Mouse (Mus musculus) hindbrain, postnatal 0 days (tissue): ENCODE results near the gene Suclg1. TPM values are rescaled to one million over a fixed set of nuclear protein-coding genes. Genes with fewer than 3 reads are reported as not detected.

Experiments used
- ATAC-seq: fragments of 200-750 bp; cut with Nextera tagmentation; 2 replicates; pipeline ENCODE4 v1.8.0; 2017; ENCODE audit warnings: mild to moderate bottlenecking, moderate TSS enrichment, moderate library complexity
- DNase-seq: peaks from one replicate; pipeline ENCODE4 v3.0.0-alpha.2; 2015; ENCODE audit warnings: low spot score
- H3K27ac ChIP-seq: fragments of 300-500 bp; sonication (generic); 2 replicates; pipeline ENCODE4 v1.5.1; 2014; ENCODE audit warnings: mild to moderate bottlenecking
- H3K27me3 ChIP-seq: fragments of 300-500 bp; sonication (generic); 2 replicates; pipeline ENCODE4 v1.6.1; 2014; ENCODE audit warnings: low read length, mixed read lengths; ENCODE audit not compliant: insufficient read depth
- H3K36me3 ChIP-seq: fragments of 300-500 bp; sonication (generic); 2 replicates; pipeline ENCODE4 v1.6.1; 2014; ENCODE audit warnings: low read length, mixed read lengths; ENCODE audit not compliant: insufficient read depth
- H3K4me1 ChIP-seq: fragments of 300-500 bp; sonication (generic); 2 replicates; pipeline ENCODE4 v1.6.1; 2014; ENCODE audit warnings: antibody characterized with exemption, low read length, mixed read lengths; ENCODE audit not compliant: insufficient read depth
- H3K4me2 ChIP-seq: fragments of 300-500 bp; sonication (generic); 2 replicates; pipeline ENCODE4 v1.6.1; 2014; ENCODE audit warnings: low read depth, mild to moderate bottlenecking, low read length, moderate library complexity, mixed read lengths
- H3K4me3 ChIP-seq: fragments of 300-500 bp; sonication (generic); 2 replicates; pipeline ENCODE4 v1.5.1; 2014; ENCODE audit warnings: low read length
- H3K9ac ChIP-seq: fragments of 300-500 bp; sonication (generic); replicated peaks from 2 replicates; pipeline ENCODE4 v1.6.1; 2014; ENCODE audit warnings: mild to moderate bottlenecking, low read length, moderate library complexity, mixed read lengths
- H3K9me3 ChIP-seq: fragments of 300-500 bp; sonication (generic); 2 replicates; pipeline ENCODE4 v1.6.1; 2016; ENCODE audit warnings: low read length, mixed read lengths
- CTCF ChIP-seq: IDR thresholded peaks from 2 replicates; pipeline ENCODE4 v1.5.1; 2016; ENCODE audit warnings: antibody characterized with exemption, control low read depth, low read depth
- WGBS: fragments of 180-500 bp; shearing (Covaris S2); extraction: QIAGEN DNeasy Blood & Tissue Kit; methylation state at CpG from one replicate; pipeline ENCODE4 v1.1.7; 2014; 5-methylcytosine and 5-hydroxymethylcytosine counted together
- polyA plus RNA-seq: library from polyadenylated mRNA; unstranded; fragments of >200 nt; fragmentation: Nextera tagmentation; extraction: Ambion mirVana; gene quantifications from 2 replicates; pipeline ENCODE4 v1.2.1, GENCODE M21; 2015
- total RNA-seq: library from RNA; depleted of rRNA; stranded (reverse); fragments of >200 nt; gene quantifications from 2 replicates; pipeline ENCODE4 v1.2.3, GENCODE M21; 2014

Gene Suclg1
- total and polyA plus RNA-seq, 2 experiments from 2014 or later, result 46.8 to 152 TPM

DNA sequence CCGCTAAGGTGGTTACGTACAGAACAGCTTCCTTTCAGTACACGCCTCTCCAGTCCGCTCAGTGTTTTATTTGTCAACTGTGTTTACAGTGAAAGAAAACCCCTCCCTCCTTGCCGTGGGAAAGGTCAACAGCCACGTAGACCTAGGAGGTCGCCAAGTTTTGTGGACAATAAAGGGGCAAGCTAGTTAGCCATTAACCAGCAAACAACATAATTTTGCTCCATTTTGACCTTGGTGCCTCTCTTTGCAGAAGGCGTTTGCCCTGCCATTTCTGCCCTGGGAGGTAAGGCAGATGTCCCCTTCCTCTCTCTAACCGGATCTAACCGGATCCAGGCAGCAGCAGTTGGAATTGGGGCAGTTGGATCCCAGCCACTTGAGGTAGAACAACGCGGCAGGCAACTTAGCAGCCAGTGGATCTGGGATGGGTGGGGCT, 16.0 kb upstream of the Suclg1 start:
- H3K4me2 ChIP-seq, result no peak overlapping the region
- no peaks in the 10 kb centered on the region for H3K4me1 ChIP-seq
- no peak for DNase-seq
- ATAC-seq, result no peak
- no peaks in the 10 kb centered on the region for H3K9me3 ChIP-seq
- H3K27me3 ChIP-seq, result no peaks in the 10 kb centered on the region
- no peak overlapping the region for H3K27ac ChIP-seq
- WGBS, result 81% methylated on average over 12 of the region's 12 CpGs
- TF ChIP-seq CTCF, result no peak
- H3K36me3 ChIP-seq, result no peaks in the 10 kb centered on the region
- H3K9ac ChIP-seq, result no peak overlapping the region
- no peak overlapping the region for H3K4me3 ChIP-seq

DNA sequence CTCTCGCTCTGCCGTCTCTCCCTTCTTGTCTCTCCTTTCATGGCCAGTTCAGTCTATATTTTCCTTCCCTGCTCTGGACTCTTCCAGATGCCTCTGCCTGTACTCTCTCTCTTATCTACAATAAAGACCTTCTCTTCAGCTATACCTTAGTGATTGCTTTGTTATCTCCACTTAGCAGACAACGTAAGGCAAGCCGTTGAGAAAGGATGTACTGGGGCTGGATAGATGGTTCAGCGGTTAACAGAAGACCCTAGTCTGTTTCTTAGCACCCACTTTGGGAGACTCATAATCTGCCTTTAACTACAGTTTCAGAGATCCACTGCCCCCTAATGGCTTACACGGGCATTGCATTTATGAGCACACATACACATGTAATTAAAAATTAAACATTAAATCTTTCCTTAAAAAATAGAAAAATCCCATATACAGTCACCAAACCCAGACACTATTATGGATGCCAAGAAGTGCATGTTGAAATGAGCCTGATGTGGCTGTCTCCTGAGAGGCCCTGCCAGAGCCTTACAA, 14.9 kb upstream of the Suclg1 start:
- Histone ChIP-seq H3K27ac (no peak overlapping the region), H3K9ac (no peak overlapping the region), H3K4me1 (no peaks in the 10 kb centered on the region), H3K4me2 (no peak overlapping the region), H3K27me3 (no peaks in the 10 kb centered on the region), H3K9me3 (no peaks in the 10 kb centered on the region), H3K36me3 (no peaks in the 10 kb centered on the region), H3K4me3 (no peak overlapping the region)
- DNase-seq (no peak), ATAC-seq (no peak)
- WGBS, result 91% methylated on average over 6 of the region's 6 CpGs
- peak; percentile 31 for TF ChIP-seq CTCF

DNA sequence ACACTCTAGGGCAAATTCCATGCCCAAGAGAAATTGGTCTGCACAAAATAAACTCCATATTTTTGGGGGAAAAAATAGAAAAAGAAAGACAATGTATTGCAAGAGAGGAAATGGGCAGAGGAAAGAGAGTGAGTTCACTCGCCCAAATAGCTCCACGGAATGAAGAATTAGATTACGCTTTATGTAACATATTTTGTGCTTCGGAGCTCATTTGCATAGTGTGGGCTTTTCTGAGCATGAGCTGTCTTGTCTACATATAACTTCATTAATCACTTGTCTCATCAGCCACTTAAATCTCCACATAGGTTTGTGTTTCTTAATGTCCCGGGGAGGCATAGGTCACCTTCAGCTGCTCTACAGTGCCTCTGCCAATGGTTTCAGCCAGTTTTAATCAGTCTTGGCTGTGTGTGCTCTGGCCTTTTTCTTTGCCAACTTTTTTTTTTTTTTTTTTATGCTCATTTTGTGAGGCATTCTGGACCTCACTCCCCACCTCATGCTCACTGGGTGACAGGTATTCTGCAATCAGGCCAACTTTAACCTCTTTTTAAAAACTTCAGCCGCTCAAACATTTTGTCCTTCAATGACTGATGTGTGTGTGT, 13.8 kb upstream of the Suclg1 start:
- Histone ChIP-seq H3K4me1 (no peaks in the 10 kb centered on the region), H3K4me2 (no peak overlapping the region), H3K4me3 (no peak overlapping the region), H3K9ac (no peak overlapping the region), H3K27me3 (no peaks in the 10 kb centered on the region), H3K27ac (no peak overlapping the region), H3K9me3 (no peaks in the 10 kb centered on the region), H3K36me3 (no peaks in the 10 kb centered on the region)
- TF ChIP-seq CTCF, result no peak
- ATAC-seq (0 out of 2 replicates have a peak, but pooled peaks have one; percentile 27), DNase-seq (peak; percentile 9)
- 69% methylated on average over 6 of the region's 6 CpGs for WGBS

DNA sequence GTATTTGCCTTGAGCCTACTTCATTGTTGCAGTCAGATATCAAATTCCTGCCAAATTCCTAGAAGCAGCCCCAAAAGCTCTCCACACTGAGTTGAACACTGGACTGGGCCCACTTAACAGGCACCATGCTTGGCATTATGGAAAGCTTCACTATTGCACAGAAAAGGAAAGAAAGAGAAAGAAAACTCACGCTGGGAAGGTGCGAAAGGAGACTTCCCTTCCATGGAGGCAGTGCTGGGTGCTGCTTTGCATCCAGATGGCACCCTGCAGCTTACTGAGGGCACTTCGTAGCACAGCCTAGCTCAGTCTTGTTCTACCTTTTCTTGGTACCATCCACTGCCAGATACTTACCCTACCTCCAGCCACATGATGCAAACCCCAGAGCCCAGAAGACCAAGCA, 12.5 kb upstream of the Suclg1 start:
- DNase-seq (no peak), ATAC-seq (no peak)
- Histone ChIP-seq H3K9ac (no peak overlapping the region), H3K9me3 (no peaks in the 10 kb centered on the region), H3K4me2 (no peak overlapping the region), H3K4me1 (no peaks in the 10 kb centered on the region), H3K27me3 (no peaks in the 10 kb centered on the region), H3K27ac (no peak overlapping the region), H3K4me3 (no peak overlapping the region), H3K36me3 (no peaks in the 10 kb centered on the region)
- no peak for TF ChIP-seq CTCF
- WGBS, result 62% methylated on average over 3 of the region's 3 CpGs

DNA sequence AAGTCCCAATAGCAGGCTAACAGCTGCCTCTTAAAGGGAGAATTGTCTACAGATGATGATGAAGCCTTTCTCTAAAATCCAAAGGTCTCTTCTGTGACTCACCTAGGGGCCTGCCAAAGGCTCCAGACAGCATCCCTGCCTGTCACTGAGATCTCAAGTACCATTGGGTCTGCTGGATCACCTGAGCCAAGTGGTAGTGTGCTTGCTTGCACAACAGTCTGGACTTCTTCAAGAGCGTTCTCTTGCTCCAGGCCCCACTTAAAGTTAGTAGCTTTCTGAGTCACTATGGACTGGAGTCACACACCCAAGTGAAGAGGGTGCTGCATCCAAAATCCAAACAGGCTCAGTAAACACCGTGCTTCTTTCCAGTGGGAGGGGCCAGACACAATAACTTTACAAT, 1.4 kb upstream of the Suclg1 start:
- WGBS, result 87% methylated on average over 2 of the region's 2 CpGs
- Histone ChIP-seq H3K9me3 (no peaks in the 10 kb centered on the region), H3K4me3 (no peak overlapping the region), H3K27me3 (no peaks in the 10 kb centered on the region), H3K4me2 (no peak overlapping the region), H3K27ac (no peak overlapping the region), H3K9ac (no peak overlapping the region), H3K36me3 (no peaks in the 10 kb centered on the region), H3K4me1 (no peaks in the 10 kb centered on the region)
- DNase-seq (no peak), ATAC-seq (no peak)
- no peak for TF ChIP-seq CTCF

DNA sequence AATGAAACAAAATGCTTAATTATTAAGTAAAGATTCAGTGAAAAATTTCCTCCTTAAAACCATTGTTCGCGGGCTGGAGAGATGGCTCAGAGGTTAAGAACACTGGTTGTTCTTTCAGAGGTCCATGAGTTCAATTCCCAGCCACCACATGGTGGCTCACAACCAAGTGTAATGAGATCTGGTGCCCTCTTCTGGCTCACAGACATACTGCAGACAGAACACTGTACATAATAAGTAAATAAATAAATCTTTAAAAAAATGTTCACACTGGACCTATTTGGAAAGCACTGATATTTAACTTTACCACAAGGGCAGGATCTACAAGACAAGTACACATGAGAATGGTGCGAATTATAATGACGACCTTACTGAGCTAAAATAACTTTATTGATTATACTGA, 730 bp upstream of the Suclg1 start:
- H3K4me2 ChIP-seq, result peak overlapping the region; percentile 68
- no peak overlapping the region for H3K9ac ChIP-seq
- H3K9me3 ChIP-seq, result no peaks in the 10 kb centered on the region
- TF ChIP-seq CTCF, result peak; percentile 69
- no peaks in the 10 kb centered on the region for H3K36me3 ChIP-seq
- H3K4me3 ChIP-seq, result peak overlapping the region; percentile 94
- WGBS, result 38% methylated on average over 4 of the region's 4 CpGs
- no peaks in the 10 kb centered on the region for H3K4me1 ChIP-seq
- no peaks in the 10 kb centered on the region for H3K27me3 ChIP-seq
- ATAC-seq (no peak), DNase-seq (peak; percentile 64)
- H3K27ac ChIP-seq, result no peak overlapping the region

DNA sequence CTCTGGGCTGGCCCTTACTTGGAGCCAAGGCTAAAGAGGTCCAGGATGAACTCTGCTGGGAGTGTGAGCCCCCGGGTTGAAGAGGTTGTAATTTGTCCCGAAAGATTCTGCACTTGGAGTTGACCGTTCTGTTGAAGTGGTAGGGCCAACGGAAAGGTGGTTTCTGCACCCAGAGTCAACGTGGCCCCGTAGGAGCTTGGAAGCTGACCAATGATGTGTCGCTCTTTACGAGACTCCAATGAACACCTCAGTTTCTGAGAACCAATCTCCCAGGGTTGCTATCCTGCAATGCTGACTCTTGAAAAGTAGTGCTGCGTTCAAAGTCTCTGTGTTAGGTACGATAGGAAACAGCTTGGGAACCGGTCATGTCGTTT, 854 bp downstream of the Suclg1 start:
- Histone ChIP-seq H3K36me3 (no peaks in the 10 kb centered on the region), H3K4me3 (peak overlapping the region; percentile 94), H3K4me1 (no peaks in the 10 kb centered on the region), H3K9ac (peak overlapping the region; percentile 84), H3K4me2 (peak overlapping the region; percentile 68), H3K9me3 (no peaks in the 10 kb centered on the region), H3K27ac (peak overlapping the region; percentile 85; the same call in 1 of the 2 replicates), H3K27me3 (no peaks in the 10 kb centered on the region)
- no peak for TF ChIP-seq CTCF
- WGBS, result 4% methylated on average over 12 of the region's 12 CpGs
- DNase-seq (peak; percentile 49), ATAC-seq (peak; percentile 4; the same call in 1 of the 2 replicates)
